Comparison of ENCODE assay signal across 8 mouse cellular contexts in the genomic region with DNA sequence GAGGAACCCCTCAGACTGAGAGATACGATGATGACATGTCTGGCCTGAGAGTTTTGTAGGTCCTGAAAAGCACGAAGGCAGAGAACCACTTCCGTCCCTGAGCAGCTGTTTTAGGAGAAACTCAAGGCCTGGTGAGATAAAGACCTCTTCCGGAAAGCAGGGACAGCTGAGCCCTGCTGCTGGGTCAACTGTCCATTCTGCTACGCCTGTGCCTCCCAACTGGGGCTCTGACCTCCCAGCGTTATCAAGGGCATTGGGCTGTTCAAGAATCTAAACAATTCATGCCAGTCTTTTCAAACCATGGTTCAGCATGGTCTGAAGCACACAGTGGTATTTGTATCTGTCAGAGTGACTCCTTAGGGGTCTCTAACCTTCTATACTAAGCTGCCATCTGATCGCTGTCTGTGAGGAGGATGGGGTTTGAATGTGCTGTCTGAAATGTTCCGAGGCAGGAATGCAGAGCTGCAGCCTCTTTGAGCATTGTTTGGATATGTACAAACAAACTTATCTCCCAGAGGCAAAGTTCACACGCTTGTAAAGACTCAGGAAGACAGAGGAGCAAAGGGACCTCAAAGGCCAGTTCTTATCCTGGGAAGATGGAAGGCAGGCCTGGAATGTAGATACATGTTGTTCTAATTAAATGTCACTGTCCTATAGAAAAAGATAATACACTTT.
DNase-seq lines count a peak whose midpoint lies in the region; ATAC-seq and TF ChIP-seq lines count a peak whose summit lies in the region.

No protein-coding gene starts in this region.

- no peak overlapping the region for H3K4me2 ChIP-seq in embryonic facial prominence, embryonic 14.5 days (ENCODE audit: low read depth, low read length)

- H3K36me3 ChIP-seq in kidney, adult 2 months (ENCODE audit: control insufficient read depth, insufficient read depth, low read length), result no peaks in the 10 kb centered on the region
- H3K36me3 ChIP-seq in embryonic facial prominence, embryonic 14.5 days (ENCODE audit: control insufficient read depth, insufficient read depth, low read length), result no peaks in the 10 kb centered on the region

- no peak for TF ChIP-seq CTCF in kidney, adult 2 months (conservative IDR thresholded peaks at IDR 0.05; ENCODE audit: insufficient read depth, insufficient read length, low read depth, low read length)

- no peak for TF ChIP-seq POLR2A in kidney, adult 2 months (IDR thresholded peaks at IDR 0.05; ENCODE audit: low read depth, low read length)

- WGBS in kidney, adult 2 months, result 59% methylated on average over 9 of the region's 9 CpGs
- 51% methylated on average over 8 of the region's 9 CpGs for WGBS in embryonic facial prominence, embryonic 14.5 days

- no peaks in the 10 kb centered on the region; the same call in 1 of the 2 replicates for H3K4me1 ChIP-seq in kidney, adult 2 months (ENCODE audit: control insufficient read depth, insufficient read depth, low read length)
- peaks cover 23% of the 10 kb centered on the region for H3K4me1 ChIP-seq in embryonic facial prominence, embryonic 14.5 days (ENCODE audit: control insufficient read depth, insufficient read depth, low read length)

- H3K4me3 ChIP-seq in kidney, adult 2 months (ENCODE audit: insufficient read depth, low read depth, low read length), result no peak overlapping the region
- no peak overlapping the region for H3K4me3 ChIP-seq in embryonic facial prominence, embryonic 14.5 days (ENCODE audit: low read depth, low read length)

- no peaks in the 10 kb centered on the region for H3K27me3 ChIP-seq in kidney, adult 2 months (replicated peaks; ENCODE audit: control insufficient read depth, insufficient read depth, low read length)
- no peaks in the 10 kb centered on the region for H3K27me3 ChIP-seq in embryonic facial prominence, embryonic 14.5 days (replicated peaks; ENCODE audit: control insufficient read depth, insufficient read depth, low read length)

- H3K9ac ChIP-seq in embryonic facial prominence, embryonic 14.5 days (ENCODE audit: low read depth, low read length), result no peak overlapping the region

- ATAC-seq in embryonic facial prominence, embryonic 14.5 days (ENCODE audit: low read depth), result peak; percentile 7; the same call in 1 of the 2 replicates

- DNase-seq in kidney, adult 2 months, result peak; percentile 33
- DNase-seq in kidney, adult 8-10 months, result no peak
- DNase-seq in embryonic facial prominence, embryonic 14.5 days (ENCODE audit: low spot score), result no peak
- DNase-seq in kidney, postnatal 10 days, result peak; percentile 64
- peak; percentile 39 for DNase-seq in lung, postnatal 14 days
- DNase-seq in frontal cortex, postnatal 36 days (ENCODE audit: low spot score in 2 of 2), result no peak
- DNase-seq in MN1 (ENCODE audit: low spot score), result no peak
- DNase-seq in gastrocnemius, adult 8-10 months (ENCODE audit: low spot score in 2 of 2), result no peak

- no peaks in the 10 kb centered on the region for H3K9me3 ChIP-seq in embryonic facial prominence, embryonic 14.5 days (ENCODE audit: control insufficient read depth, low read length)

- peak overlapping the region; percentile 16 for H3K27ac ChIP-seq in kidney, adult 2 months (ENCODE audit: insufficient read depth, low read depth, low read length)
- no peak overlapping the region for H3K27ac ChIP-seq in embryonic facial prominence, embryonic 14.5 days (replicated peaks; ENCODE audit: low read depth, low read length)

Comparison
In these comparisons a context has a peak if more than half of its experiments do, and no peak if none do; other contexts are left out.
1. DNase-seq: peak in kidney, adult 2 months (single experiment), kidney, postnatal 10 days (single experiment) and lung, postnatal 14 days (single experiment); none in kidney, adult 8-10 months (0 of 2), embryonic facial prominence, embryonic 14.5 days (single experiment), frontal cortex, postnatal 36 days (0 of 2), MN1 (single experiment) and gastrocnemius, adult 8-10 months (0 of 2).